Mouse (Mus musculus) neural tube, embryonic 13.5 days (tissue): Measurements from ENCODE around the gene Mlana. TPM values are rescaled to one million over a fixed set of nuclear protein-coding genes. Genes with fewer than 3 reads are reported as not detected.

Experiments used
- ATAC-seq: fragments of 200-750 bp; cut with Nextera tagmentation; 2 replicates; pipeline ENCODE4 v1.8.0; 2017; ENCODE audit warnings: low read depth, mild to moderate bottlenecking, moderate TSS enrichment, moderate library complexity
- H3K27ac ChIP-seq: fragments of 300-500 bp; sonication (generic); replicated peaks from 2 replicates; pipeline ENCODE4 v1.5.1; 2015; ENCODE audit warnings: moderate library complexity, mild to moderate bottlenecking, inconsistent platforms
- H3K27me3 ChIP-seq: fragments of 300-500 bp; sonication (generic); 2 replicates; pipeline ENCODE4 v1.6.1; 2015; ENCODE audit warnings: mild to moderate bottlenecking, inconsistent platforms
- H3K36me3 ChIP-seq: fragments of 300-500 bp; sonication (generic); 2 replicates; pipeline ENCODE4 v1.6.1; 2015; ENCODE audit warnings: mild to moderate bottlenecking, inconsistent platforms
- H3K4me1 ChIP-seq: fragments of 300-500 bp; sonication (generic); replicated peaks from 2 replicates; pipeline ENCODE4 v1.6.1; 2015; ENCODE audit warnings: inconsistent platforms
- H3K4me2 ChIP-seq: fragments of 300-500 bp; sonication (generic); 2 replicates; pipeline ENCODE4 v1.6.1; 2015; ENCODE audit warnings: inconsistent platforms, mild to moderate bottlenecking, moderate library complexity
- H3K4me3 ChIP-seq: fragments of 300-500 bp; sonication (generic); 2 replicates; pipeline ENCODE4 v1.5.1; 2015; ENCODE audit warnings: mild to moderate bottlenecking, inconsistent platforms
- H3K9ac ChIP-seq: fragments of 300-500 bp; sonication (generic); 2 replicates; pipeline ENCODE4 v1.6.1; 2015; ENCODE audit warnings: moderate library complexity, mild to moderate bottlenecking, inconsistent platforms
- H3K9me3 ChIP-seq: fragments of 300-500 bp; sonication (generic); 2 replicates; pipeline ENCODE4 v1.6.1; 2016; ENCODE audit warnings: inconsistent platforms
- WGBS: fragments of 180-500 bp; shearing (Covaris S2); methylation state at CpG from one replicate; pipeline ENCODE4 v1.1.7; 2015; 5-methylcytosine and 5-hydroxymethylcytosine counted together
- polyA plus RNA-seq: library from polyadenylated mRNA; unstranded; fragments of >200 nt; fragmentation: Nextera tagmentation; extraction: Ambion mirVana; gene quantifications from 2 replicates; pipeline ENCODE4 v1.2.1, GENCODE M21; 2015

The Mlana gene
- polyA plus RNA-seq, 1 experiment from 2014 or later, result not detected

- H3K4me3 ChIP-seq, result no peak overlapping the region
- ATAC-seq, result no peak
Observed at GRCm38 (mm10) chr19:29713451-29713850, 15.8 kb downstream of the Mlana start.

GRCm38 (mm10) chr19:29717854-29718253 is 20.2 kb downstream of the Mlana start:
- 94% methylated on average over 3 of the region's 3 CpGs for WGBS
- Histone ChIP-seq H3K27ac (no peak overlapping the region), H3K9me3 (no peaks in the 10 kb centered on the region), H3K4me2 (no peak overlapping the region), H3K9ac (no peak overlapping the region), H3K27me3 (no peaks in the 10 kb centered on the region), H3K4me1 (no peaks in the 10 kb centered on the region), H3K4me3 (no peak overlapping the region), H3K36me3 (peaks cover 42% of the 10 kb centered on the region)
- no peak for ATAC-seq

More at GRCm38 (mm10) chr19:29713451-29713850, 15.8 kb downstream of the Mlana start:
- no peaks in the 10 kb centered on the region for H3K4me1 ChIP-seq
- no peak overlapping the region for H3K9ac ChIP-seq
- WGBS, result 88% methylated on average over 4 of the region's 4 CpGs
- no peak overlapping the region for H3K4me2 ChIP-seq
- H3K27me3 ChIP-seq, result no peaks in the 10 kb centered on the region
- H3K36me3 ChIP-seq, result peaks cover 28% of the 10 kb centered on the region
- no peak overlapping the region for H3K27ac ChIP-seq
- H3K9me3 ChIP-seq, result no peaks in the 10 kb centered on the region

GRCm38 (mm10) chr19:29718476-29718875 is 20.9 kb downstream of the Mlana start:
- ATAC-seq, result no peak
- WGBS, result 97% methylated on average over 3 of the region's 3 CpGs

GRCm38 (mm10) chr19:29735421-29735820 is 37.8 kb downstream of the Mlana start:
- H3K27ac ChIP-seq, result no peak overlapping the region
- WGBS, result 71% methylated on average over 3 of the region's 3 CpGs
- no peak overlapping the region for H3K4me2 ChIP-seq
- H3K4me3 ChIP-seq, result no peak overlapping the region
- H3K4me1 ChIP-seq, result no peaks in the 10 kb centered on the region
- no peaks in the 10 kb centered on the region for H3K27me3 ChIP-seq
- ATAC-seq, result no peak
- H3K36me3 ChIP-seq, result no peaks in the 10 kb centered on the region
- H3K9ac ChIP-seq, result no peak overlapping the region
- H3K9me3 ChIP-seq, result no peaks in the 10 kb centered on the region

More at GRCm38 (mm10) chr19:29718476-29718875, 20.9 kb downstream of the Mlana start:
- Histone ChIP-seq H3K9ac (no peak overlapping the region), H3K4me1 (no peaks in the 10 kb centered on the region), H3K27me3 (no peaks in the 10 kb centered on the region), H3K4me3 (no peak overlapping the region), H3K36me3 (peaks cover 42% of the 10 kb centered on the region), H3K4me2 (no peak overlapping the region), H3K27ac (no peak overlapping the region), H3K9me3 (no peaks in the 10 kb centered on the region)

GRCm38 (mm10) chr19:29739608-29740007 is 42.0 kb downstream of the Mlana start:
- no peak overlapping the region for H3K9ac ChIP-seq
- H3K36me3 ChIP-seq, result no peaks in the 10 kb centered on the region
- H3K4me2 ChIP-seq, result no peak overlapping the region
- WGBS, result 89% methylated on average over 2 of the region's 2 CpGs
- H3K4me1 ChIP-seq, result no peaks in the 10 kb centered on the region
- H3K27ac ChIP-seq, result no peak overlapping the region
- no peaks in the 10 kb centered on the region for H3K27me3 ChIP-seq
- no peak for ATAC-seq
- H3K4me3 ChIP-seq, result no peak overlapping the region
- no peaks in the 10 kb centered on the region for H3K9me3 ChIP-seq

GRCm38 (mm10) chr19:29740661-29741060 is 43.0 kb downstream of the Mlana start:
- H3K4me3 ChIP-seq, result no peak overlapping the region
- H3K27me3 ChIP-seq, result no peaks in the 10 kb centered on the region
- no peak overlapping the region for H3K9ac ChIP-seq
- H3K27ac ChIP-seq, result no peak overlapping the region
- ATAC-seq, result no peak
- H3K9me3 ChIP-seq, result no peaks in the 10 kb centered on the region
- no peaks in the 10 kb centered on the region for H3K4me1 ChIP-seq
- H3K4me2 ChIP-seq, result no peak overlapping the region
- WGBS, result 81% methylated on average over 1 of the region's 1 CpGs
- no peaks in the 10 kb centered on the region for H3K36me3 ChIP-seq

- Histone ChIP-seq H3K27me3 (no peaks in the 10 kb centered on the region), H3K4me2 (no peak overlapping the region), H3K9me3 (no peaks in the 10 kb centered on the region), H3K27ac (no peak overlapping the region), H3K36me3 (0 out of 2 replicates have a peak, but pooled peaks cover 6% of the 10 kb centered on the region), H3K9ac (no peak overlapping the region), H3K4me3 (no peak overlapping the region), H3K4me1 (no peaks in the 10 kb centered on the region)
- no peak for ATAC-seq
- WGBS, result 83% methylated on average over 5 of the region's 5 CpGs
Observed at GRCm38 (mm10) chr19:29743531-29743930, 45.9 kb downstream of the Mlana start.

GRCm38 (mm10) chr19:29750994-29751393 is 53.4 kb downstream of the Mlana start:
- Histone ChIP-seq H3K4me3 (no peak overlapping the region), H3K4me2 (no peak overlapping the region), H3K9ac (no peak overlapping the region), H3K4me1 (no peaks in the 10 kb centered on the region), H3K9me3 (no peaks in the 10 kb centered on the region), H3K27me3 (no peaks in the 10 kb centered on the region), H3K27ac (no peak overlapping the region), H3K36me3 (0 out of 2 replicates have a peak, but pooled peaks cover 6% of the 10 kb centered on the region)
- ATAC-seq, result no peak
- 91% methylated on average over 3 of the region's 3 CpGs for WGBS

GRCm38 (mm10) chr19:29753939-29754338 is 56.3 kb downstream of the Mlana start:
- no peak for ATAC-seq
- 85% methylated on average over 2 of the region's 2 CpGs for WGBS
- Histone ChIP-seq H3K36me3 (no peaks in the 10 kb centered on the region), H3K9me3 (no peaks in the 10 kb centered on the region), H3K4me1 (no peaks in the 10 kb centered on the region), H3K9ac (no peak overlapping the region), H3K27ac (no peak overlapping the region), H3K27me3 (no peaks in the 10 kb centered on the region), H3K4me2 (no peak overlapping the region), H3K4me3 (no peak overlapping the region)

Other genes with a start within 250 kb of the Mlana start
- 14.5 and 16.9 TPM in 2 replicates for gene Ric1, start 175.5 kb upstream of the Mlana start, polyA plus RNA-seq
- 10.8 and 11.2 TPM in 2 replicates for gene Ermp1, start 49.4 kb upstream of the Mlana start, polyA plus RNA-seq
- 6.1 and 6.5 TPM in 2 replicates for gene 9930021J03Rik, start 108.2 kb downstream of the Mlana start, polyA plus RNA-seq
- 42.4 and 45.2 TPM in 2 replicates for gene Ranbp6, start 115.2 kb downstream of the Mlana start, polyA plus RNA-seq
- 2.2 and 2.8 TPM in 2 replicates for gene Il33, start 227.3 kb downstream of the Mlana start, polyA plus RNA-seq